Mouse (Mus musculus): ENCODE results near the gene Foxo4.

Foxo4 gene

GRCm38 (mm10) chrX:101253952-101254729 lies at the start of gene Foxo4:
Gene Foxo4, plus strand, starts transcription at chrX:101254528.
- peak; percentile 82 for DNase-seq

GRCm38 (mm10) chrX:101221834-101222795 lies 32.2 kb upstream of the Foxo4 start, which contains the start of gene Snx12:
Gene Snx12, minus strand, starts transcription at chrX:101222563.
- DNase-seq = peak; percentile 86 to 88

GRCm38 (mm10) chrX:101222796-101223162 lies 31.5 kb upstream of the Foxo4 start:
- DNase-seq = no peak

- DNase-seq = no peak
Measured at GRCm38 (mm10) chrX:101245011-101245410, 9.3 kb upstream of the Foxo4 start.

- peak in 1 of 2 experiments; percentile 23 for DNase-seq
Measured at GRCm38 (mm10) chrX:101254740-101255139, 412 bp downstream of the Foxo4 start.

GRCm38 (mm10) chrX:101256603-101257002 lies 2.3 kb downstream of the Foxo4 start:
- DNase-seq = peak; percentile 68 to 75

GRCm38 (mm10) chrX:101260441-101261325 lies 6.4 kb downstream of the Foxo4 start:
- no peak for DNase-seq

- DNase-seq = no peak
Measured at GRCm38 (mm10) chrX:101263892-101264291, 9.6 kb downstream of the Foxo4 start, which contains the start of gene Gm614. Gene Gm614, minus strand, starts transcription at chrX:101263992.

GRCm38 (mm10) chrX:101266631-101267030 lies 12.3 kb downstream of the Foxo4 start:
- DNase-seq = no peak

- DNase-seq = peak; percentile 66 to 76
Measured at GRCm38 (mm10) chrX:101268025-101268754, 13.9 kb downstream of the Foxo4 start, which contains the start of gene Il2rg. Gene Il2rg, minus strand, starts transcription at chrX:101268255.

GRCm38 (mm10) chrX:101268755-101269124 lies 14.4 kb downstream of the Foxo4 start, which contains the start of gene Gm20489:
Gene Gm20489, minus strand, starts transcription at chrX:101269023.
- DNase-seq = no peak

GRCm38 (mm10) chrX:101273410-101273809 lies 19.1 kb downstream of the Foxo4 start:
- no peak for DNase-seq

- DNase-seq = peak; percentile 90 to 91
Measured at GRCm38 (mm10) chrX:101273875-101274738, 19.8 kb downstream of the Foxo4 start, which contains the start of gene Med12. Gene Med12, plus strand, starts transcription at chrX:101274030.

- no peak for DNase-seq
Measured at GRCm38 (mm10) chrX:101282813-101283212, 28.5 kb downstream of the Foxo4 start.

- peak; percentile 76 to 77 for DNase-seq
Measured at GRCm38 (mm10) chrX:101285534-101285933, 31.2 kb downstream of the Foxo4 start.

GRCm38 (mm10) chrX:101285953-101286670 lies 31.8 kb downstream of the Foxo4 start:
- no peak for DNase-seq

- no peak for DNase-seq
Measured at GRCm38 (mm10) chrX:101287543-101287942, 33.2 kb downstream of the Foxo4 start.

GRCm38 (mm10) chrX:101288432-101288831 lies 34.1 kb downstream of the Foxo4 start:
- DNase-seq = no peak

GRCm38 (mm10) chrX:101289037-101289436 lies 34.7 kb downstream of the Foxo4 start:
- no peak for DNase-seq

- no peak for DNase-seq
Measured at GRCm38 (mm10) chrX:101290111-101290510, 35.8 kb downstream of the Foxo4 start.

Data from B cell, adult 2 months (primary cell).